Mouse (Mus musculus): ENCODE measurements around the gene Stxbp5.

DNA sequence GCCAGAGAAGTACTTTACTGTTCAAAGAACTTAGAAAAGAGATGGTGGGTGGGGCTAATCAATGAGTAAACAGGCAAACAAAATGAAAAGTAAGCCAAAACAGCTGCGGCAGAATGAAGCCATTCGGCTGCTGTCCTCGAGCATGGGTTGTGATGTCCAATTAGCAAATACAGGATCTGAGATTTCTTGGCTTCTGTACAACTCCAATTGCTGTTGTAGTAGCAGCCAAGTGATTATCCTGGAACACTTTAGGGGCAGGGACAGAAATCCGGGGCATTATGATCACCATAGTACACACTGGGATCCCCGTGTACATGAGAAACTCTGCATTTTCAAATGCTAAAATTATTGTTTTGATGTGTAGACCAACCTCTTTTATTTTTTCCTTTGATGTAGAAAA lies 11.5 kb upstream of the Stxbp5 start:
- TF ChIP-seq TAL1 (IDR thresholded peaks at IDR 0.05; ENCODE audit: low read length): no peak
- no peak for TF ChIP-seq GATA1 (IDR thresholded peaks at IDR 0.05; ENCODE audit: low read length)

Data from erythroblast, embryonic 14.5 days (primary cell).